Mouse (Mus musculus): ENCODE results near the gene Ly6c1.
"Not testable (repeated sequence)": the region's sequence is repeated elsewhere in the genome, so short reads cannot be mapped to it uniquely, and the experiment has no call there.

The Ly6c1 gene

DNA sequence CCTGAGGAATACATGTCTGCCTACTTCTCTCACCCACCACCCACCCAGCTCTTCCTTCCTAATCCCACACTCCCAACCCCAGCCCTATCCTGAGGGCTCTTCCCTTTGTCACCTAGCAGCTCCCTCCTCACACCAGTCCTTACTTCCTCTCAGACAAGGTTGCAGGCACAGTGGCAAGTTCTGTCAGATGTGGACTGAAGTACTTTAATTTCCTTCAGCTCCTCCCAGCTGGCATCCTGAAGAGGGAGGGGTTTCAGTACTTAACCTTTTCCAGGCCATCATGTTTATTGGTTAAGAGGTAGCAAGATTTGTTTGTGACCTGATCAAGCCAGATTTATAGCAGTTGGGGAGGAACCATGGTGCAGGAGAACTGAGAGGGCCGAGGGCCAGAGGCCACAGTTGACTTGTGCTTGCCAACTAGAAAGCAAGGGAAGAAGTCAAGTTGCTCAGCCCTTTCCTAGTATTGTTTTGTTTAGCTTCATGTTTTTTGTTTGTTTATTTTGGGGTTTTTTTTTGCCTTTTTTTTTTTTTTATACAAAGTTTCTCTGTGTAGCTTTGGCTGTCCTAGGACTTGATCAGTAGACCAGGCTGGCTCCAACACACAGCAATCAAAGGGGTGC lies at the start of gene Ly6c1:
Ly6c1 (minus strand) TSS at position 189 of the 620 bp plus-strand sequence.
- DNase-seq (ENCODE audit: low read depth, low spot score), result not testable (repeated sequence)

DNA sequence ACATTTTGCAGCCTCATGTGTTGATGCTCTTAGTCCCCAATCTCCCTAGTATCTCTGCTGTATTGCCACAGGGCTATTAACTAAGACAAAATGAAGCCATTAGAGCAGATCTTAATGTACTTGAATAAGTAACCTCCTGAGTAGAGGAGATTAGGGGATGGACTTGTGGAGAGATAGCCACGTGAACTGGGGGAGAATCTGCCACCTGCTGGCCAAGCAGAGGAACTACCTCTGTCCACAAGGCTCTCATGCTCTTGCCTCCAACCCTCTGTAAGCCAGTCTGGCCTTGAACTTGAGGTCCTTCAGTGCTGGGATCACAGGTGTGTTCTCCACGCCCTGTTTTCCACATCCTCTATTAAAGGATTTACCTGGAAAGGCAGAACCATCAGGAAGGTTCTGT lies 39.4 kb upstream of the Ly6c1 start:
- peak; percentile 26 for DNase-seq (ENCODE audit: low read depth, low spot score)

DNA sequence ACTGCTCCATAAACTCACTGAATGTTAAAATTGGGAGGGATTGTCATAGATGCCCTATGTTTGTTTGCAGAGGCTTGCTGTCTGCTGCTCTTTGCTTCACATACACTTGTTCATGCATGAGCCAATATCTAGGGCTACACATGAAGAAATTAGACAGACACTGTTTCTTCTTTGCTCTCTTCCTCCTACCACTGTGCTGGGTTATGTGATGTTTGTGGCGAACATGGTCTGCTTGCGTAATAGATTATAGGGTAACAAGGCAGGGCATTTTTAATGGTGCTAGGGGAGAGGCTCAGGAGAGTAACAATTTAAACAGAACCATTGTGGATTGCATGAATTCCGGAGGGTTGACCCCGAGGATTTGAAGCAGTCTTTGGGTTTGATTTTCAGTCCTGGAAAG lies 21.3 kb upstream of the Ly6c1 start:
- no peak for DNase-seq (ENCODE audit: low read depth, low spot score)

DNA sequence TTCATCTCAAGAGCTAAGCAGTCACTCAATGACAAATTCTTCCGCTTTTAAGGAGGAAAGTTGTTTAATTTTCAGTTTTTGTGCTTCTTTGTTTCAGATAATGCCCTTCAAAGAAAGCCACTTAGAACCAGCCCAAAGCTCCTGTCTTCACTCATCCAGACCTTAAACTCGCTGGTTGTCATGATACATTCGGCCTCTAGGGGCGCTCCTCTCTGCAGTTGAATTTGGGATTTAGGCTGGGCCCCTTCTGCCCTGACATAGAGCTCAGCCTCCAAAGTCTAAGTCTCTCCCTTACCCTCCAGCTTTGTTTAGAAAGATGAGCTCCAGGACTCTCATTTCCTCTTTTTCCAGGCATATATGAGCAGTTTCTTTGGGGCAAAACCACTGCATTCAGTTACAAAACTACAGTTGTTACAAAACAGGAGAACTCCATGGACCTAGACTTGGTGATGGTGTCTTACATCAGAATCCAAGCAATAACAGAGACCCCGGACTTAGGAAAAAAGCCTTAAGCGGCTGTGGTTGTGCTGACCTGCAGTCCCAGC lies 13.5 kb upstream of the Ly6c1 start:
- DNase-seq (ENCODE audit: low read depth, low spot score), result peak; percentile 78

DNA sequence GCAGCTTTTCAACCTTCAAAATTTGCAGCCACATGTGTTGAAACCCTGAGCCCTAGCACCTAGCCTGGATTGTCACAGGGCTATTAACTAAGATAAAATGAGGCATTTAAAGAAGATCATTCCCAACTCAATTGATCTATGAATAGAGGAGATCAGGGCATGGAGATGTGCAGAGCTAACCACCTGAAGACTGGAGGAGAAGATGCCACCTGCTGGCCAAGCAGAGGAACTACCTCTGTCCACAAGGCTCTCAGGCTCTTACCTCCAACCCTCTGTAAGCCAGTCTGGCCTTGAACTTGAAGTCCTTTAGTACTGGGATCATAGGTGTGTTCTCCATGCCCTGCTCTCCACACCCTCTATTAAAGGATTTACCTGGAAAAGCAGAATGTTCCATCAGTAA lies 11.9 kb upstream of the Ly6c1 start:
- DNase-seq (ENCODE audit: low read depth, low spot score), result peak; percentile 72

DNA sequence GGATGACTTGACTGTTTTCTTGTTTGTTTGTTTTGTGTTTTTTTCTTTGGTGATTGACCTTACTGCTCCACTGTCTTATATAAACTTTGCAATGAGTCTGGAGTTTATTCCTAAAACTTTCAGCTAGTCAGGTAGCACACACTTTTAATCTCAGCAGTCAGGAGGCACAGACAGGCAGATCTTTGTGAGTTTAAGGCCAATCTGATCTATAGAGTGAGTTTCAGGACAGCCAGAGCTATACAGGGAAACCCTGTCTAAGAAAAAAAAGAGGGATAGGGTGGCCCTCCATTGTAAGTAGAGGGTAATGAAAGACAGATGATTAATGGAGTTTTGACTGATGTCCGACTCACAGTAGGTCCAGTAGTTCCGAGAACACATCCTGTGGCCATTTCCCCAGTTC lies 7.4 kb upstream of the Ly6c1 start:
- no peak for DNase-seq (ENCODE audit: low read depth, low spot score)

DNA sequence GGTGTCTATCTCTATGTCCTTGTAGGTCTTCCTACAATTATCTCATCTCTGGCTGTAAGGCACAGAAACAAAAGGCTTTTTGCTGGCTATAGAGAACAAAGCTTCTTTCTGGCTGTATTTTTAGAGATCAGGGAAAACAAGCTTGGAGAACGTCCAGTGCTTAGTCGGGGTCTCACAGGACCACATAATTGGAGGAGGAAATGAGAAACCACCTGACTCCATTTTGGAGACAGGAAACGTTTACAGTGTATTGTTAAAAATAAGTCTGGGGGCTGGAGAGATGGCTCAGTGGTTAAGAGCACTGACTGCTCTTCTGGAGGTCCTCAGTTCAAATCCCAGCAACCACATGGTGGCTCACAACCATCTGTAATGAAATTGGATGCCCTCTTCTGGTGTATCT lies 6.8 kb upstream of the Ly6c1 start:
- not testable (repeated sequence) for DNase-seq (ENCODE audit: low read depth, low spot score)

DNA sequence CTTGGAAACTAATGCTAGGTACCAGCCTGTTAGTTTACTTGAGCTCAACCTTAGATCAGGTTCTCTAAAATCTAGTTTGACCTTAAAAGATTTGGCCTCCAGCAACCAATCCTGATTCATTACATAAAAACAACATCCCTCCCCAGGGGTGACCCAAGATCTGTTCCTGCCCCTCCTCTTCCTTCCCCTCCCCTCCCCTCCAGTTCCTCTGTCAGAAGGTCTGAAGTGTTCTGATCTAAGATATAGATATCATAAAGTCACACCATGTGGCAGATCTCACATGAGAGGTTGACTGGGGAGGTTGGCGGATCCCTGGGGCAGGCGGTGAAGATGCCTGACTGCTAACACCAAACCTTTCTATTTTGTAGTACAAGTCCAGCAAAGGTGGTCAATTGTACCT lies 3.8 kb upstream of the Ly6c1 start:
- not testable (repeated sequence) for DNase-seq (ENCODE audit: low read depth, low spot score)

DNA sequence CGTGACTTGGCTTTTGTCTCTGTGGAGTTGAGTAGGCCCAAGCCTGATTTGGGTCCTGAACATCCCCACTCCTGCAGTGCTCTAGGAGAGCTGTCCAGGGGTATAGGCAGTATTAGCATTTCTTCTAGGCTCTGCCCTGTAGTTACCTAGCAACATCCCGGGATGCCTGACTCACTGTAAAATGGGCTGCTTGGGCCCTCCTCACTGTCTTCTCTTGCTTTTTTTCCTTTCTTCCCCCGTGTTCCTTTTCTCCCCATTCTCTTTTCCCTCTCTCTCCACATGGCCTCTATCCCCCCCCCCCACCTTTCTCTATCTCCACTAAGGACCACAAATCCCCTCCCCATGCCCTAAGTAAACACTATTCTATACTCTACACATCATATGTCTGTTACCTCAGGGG lies 2.5 kb upstream of the Ly6c1 start:
- DNase-seq (ENCODE audit: low read depth, low spot score), result peak; percentile 22

DNA sequence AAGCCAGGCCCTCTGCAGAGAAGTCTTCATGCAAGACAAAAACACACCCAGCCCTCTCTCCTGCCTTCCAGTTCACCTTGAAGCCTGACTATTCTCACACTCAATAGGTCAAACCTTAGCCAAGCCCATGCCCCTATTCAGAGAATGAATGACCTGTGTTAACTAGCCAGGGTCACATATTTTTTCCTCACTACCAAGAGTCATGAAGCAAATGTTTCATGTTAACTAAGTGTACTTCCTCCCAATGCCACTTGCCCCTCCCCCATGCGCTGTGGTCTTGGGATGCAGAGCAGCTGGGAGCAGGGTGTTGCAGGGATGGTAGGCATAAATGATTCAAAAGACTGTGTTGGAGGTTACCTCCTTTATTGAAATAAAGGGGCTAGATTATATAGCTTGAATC lies 2.0 kb upstream of the Ly6c1 start:
- DNase-seq (ENCODE audit: low read depth, low spot score), result not testable (repeated sequence)

DNA sequence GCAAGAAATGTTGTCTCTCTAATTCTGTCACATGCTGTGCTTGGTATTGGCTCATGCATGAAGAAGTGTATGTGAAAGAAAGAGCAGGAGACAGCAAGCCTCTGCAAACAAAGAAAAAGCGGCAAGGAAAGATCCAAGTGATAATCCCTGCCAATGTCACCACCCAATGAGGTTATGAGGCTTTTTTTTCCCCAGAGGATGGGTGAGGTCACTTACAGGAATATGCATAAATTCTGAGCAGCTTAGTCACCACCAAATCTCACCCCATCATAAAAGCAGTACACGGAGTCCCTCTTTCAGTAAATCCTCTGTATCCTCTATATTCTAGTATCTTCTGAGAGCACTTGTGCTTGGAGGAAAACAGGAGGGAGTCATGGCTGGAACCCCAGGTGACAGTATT lies 1.2 kb upstream of the Ly6c1 start:
- DNase-seq (ENCODE audit: low read depth, low spot score), result not testable (repeated sequence)

DNA sequence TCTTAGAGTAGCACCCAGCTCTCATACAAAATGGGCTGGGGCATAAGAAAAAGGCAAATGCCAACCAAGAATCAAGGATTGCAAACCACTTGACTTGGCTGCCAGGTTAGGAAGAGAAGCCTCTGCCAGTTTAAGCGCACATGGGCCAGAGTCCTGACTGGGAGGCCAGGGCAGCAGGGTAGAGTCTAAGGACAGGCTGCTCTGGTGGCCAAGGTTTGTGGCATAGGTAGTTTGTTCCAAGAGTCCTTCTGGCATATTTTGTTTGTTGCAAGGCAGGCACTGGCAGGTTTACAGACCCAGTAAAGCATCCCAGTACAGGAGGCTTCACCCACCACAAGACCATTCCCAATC lies 685 bp downstream of the Ly6c1 start:
- not testable (repeated sequence) for DNase-seq (ENCODE audit: low read depth, low spot score)

DNA sequence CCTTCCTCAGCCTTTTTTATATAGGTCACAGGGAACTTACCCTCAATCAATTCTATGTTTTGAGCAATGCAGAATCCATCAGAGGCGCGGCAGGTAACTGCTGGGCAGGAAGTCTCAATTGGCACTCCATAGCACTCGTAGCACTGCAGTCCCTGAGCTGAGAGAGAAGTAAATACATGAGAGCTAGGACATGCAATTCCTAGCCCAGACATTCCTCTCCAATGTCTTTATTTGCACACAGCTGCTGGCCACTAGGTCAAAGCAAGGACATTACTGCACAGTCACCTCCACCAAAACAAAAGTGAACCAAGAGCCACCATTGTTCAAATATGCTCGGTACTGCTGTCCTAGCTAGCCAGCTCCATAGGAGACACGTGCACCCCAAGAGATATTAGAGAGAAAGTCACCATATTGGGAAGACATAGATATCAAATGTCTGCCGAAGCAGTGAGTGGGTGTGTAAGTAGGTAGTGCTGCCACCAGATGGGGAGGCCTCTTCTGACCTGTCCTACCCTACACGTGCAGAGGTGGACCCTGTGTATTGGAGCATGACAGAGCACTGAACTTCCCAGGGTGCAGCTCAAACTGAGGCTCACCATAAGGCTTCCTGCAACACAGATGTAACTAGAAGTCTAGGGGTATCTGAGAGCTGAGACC lies 1.2 kb downstream of the Ly6c1 start:
- not testable (repeated sequence) for DNase-seq (ENCODE audit: low read depth, low spot score)

DNA sequence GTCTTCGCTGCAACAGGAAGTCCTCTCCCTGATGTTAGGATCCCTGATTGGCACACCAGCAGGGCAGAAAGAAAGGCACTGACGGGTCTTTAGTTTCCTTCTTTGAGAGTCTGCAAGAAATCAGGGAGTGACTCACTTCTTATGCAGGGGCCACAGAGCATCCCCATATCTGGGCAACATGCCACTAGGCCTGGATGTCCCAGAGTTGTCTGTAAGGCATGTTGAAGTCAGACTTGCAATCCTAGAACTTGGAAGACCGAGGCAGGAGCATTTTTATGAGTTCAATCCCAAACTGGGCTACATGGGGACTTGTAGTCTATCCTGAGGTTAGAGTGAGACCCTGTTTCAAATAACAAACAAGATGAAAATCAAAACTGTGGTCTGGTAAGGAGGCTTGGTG lies 3.1 kb downstream of the Ly6c1 start:
- not testable (repeated sequence) for DNase-seq (ENCODE audit: low read depth, low spot score)

DNA sequence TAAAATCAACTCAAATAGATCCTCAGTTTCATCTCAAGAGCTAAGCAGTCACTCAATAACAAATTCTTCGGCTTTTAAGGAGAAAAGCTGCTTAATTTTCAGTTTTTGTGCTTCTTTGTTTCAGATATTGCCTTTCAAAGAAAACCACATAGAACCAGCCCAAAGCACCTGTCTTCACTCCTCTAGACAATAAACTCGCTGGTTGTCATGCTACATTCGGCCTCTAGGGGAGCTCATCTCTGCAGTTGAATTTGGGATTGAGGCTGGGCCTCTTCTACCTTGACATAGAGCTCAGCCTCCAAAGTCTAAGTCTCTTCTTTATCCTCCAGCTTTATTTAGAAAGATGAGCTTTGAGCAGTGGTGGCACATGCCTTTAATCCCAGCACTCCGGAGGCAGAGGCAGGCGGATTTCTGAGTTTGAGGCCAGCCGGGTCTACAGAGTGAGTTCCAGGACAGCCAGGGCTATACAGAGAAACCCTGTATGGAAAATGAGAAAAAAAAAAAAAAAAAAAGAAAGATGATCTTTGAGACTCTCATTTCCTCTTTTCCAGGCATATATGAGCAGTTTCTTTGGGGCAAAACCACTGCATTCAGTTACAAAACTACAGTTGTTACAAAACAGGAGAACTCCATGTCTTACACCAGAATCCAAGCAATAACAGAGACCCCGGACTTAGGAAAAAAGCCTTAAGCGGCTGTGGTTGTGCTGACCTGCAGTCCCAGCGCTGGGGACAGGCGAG lies 27.4 kb downstream of the Ly6c1 start:
- not testable (repeated sequence) for DNase-seq (ENCODE audit: low read depth, low spot score)

DNA sequence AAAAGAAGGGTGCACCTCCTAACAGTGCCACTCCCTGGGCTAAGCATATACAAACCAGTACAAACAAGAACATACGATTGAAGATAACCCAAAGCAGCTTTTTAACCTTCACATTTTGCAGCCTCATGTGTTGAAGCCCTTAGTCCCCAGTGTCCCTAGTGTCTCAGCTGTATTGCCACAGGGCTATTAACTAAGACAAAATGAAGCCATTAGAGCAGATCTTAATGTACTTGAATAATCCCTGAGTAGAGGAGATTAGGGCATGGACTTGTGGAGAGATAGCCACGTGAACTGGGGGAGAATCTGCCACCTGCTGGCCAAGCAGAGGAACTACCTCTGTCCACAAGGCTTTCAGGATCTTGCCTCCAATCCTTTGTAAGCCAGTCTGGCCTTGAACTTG lies 29.2 kb downstream of the Ly6c1 start:
- peak; percentile 64 for DNase-seq (ENCODE audit: low read depth, low spot score)
